Mouse (Mus musculus): ENCODE results near the gene Cbarp.

GRCm38 (mm10) chr10:80171252-80171651, 30.6 kb upstream of the Cbarp start:
- no peak for TF ChIP-seq MAX (IDR thresholded peaks at IDR 0.05; ENCODE audit: low read length)
- TF ChIP-seq RCOR1 (conservative IDR thresholded peaks at IDR 0.05; ENCODE audit: low read depth, low read length) = no peak
- TF ChIP-seq CTCF (conservative IDR thresholded peaks at IDR 0.05 in 1 of 2, IDR thresholded peaks at IDR 0.05 in 1 of 2; ENCODE audit: low read depth in 2 of 2, low read length in 2 of 2) = no peak
- TF ChIP-seq EP300 (IDR thresholded peaks at IDR 0.05; ENCODE audit: low read length) = no peak
- no peak for TF ChIP-seq POLR2A (IDR thresholded peaks at IDR 0.05; ENCODE audit: low read depth, low read length)
- TF ChIP-seq MAFK (IDR thresholded peaks at IDR 0.05; ENCODE audit: insufficient replicate concordance, low read length) = no peak
